Mouse (Mus musculus): Measurements from ENCODE around the gene Trim43a. TPM values are rescaled to one million over a fixed set of nuclear protein-coding genes. Genes with fewer than 3 reads are reported as not detected.
"Not testable (repeated sequence)": the region's sequence is repeated elsewhere in the genome, so short reads cannot be mapped to it uniquely, and the experiment has no call there.

Trim43a gene
- polyA plus RNA-seq, 1 experiment from 2014 or later, result 0.22 TPM

DNA sequence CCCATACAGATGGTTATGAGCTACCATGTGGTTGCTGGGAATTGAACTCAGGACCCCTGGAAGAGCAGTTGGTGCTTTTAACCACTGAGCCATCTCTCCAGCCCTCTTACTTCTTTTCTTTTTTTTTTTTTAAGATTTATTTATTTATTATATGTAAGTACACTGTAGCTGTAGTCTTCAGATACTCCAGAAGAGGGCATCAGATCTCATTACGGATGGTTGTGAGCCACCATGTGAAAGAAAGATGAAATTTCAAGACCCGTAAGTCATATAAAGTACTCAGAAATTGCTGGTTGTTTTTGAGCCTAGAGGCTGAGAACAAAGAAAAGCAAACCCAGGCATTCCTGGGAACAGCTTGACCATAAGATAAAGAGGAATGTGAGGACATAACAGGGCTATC is 19.2 kb upstream of the Trim43a start:
- ATAC-seq, result not testable (repeated sequence)

DNA sequence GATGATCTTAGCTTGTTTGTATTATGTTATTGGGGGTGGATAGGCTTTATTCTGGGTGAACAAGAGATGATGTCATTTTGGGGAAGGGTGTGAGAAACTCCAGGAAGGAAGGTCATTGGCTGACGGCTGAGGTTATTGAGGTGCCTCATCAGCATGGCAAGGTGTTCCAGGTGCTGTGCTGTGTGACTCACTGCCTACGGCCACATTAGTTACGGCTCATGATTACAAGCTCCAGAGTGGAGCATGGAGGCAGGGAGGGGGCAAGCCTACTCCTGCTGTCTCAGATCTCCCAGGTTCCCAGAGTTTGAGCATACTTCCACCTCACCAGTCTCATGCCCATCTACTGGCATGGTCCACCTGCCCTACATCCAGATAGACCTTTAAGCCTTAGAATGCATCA is 10.2 kb upstream of the Trim43a start:
- Histone ChIP-seq H3K9me3 (replicated peaks) (peaks cover 21% of the 10 kb centered on the region), H3K36me3 (ENCODE audit: poor library complexity, severe bottlenecking) (peaks cover 48% of the 10 kb centered on the region)
- H3K4me3 ChIP-seq, H3K4me1 ChIP-seq, H3K4me2 ChIP-seq, H3K27ac ChIP-seq, H3K9ac ChIP-seq, H3K27me3 ChIP-seq: not testable (repeated sequence)
- WGBS, result 100% methylated on average over 3 of the region's 3 CpGs
- peak; percentile 33; the same call in 1 of the 2 replicates for ATAC-seq

More for the DNA sequence above, 19.2 kb upstream of the Trim43a start:
- H3K9me3 ChIP-seq (replicated peaks); H3K4me2 ChIP-seq; H3K27me3 ChIP-seq; H3K9ac ChIP-seq; H3K4me3 ChIP-seq; H3K4me1 ChIP-seq; H3K27ac ChIP-seq: not testable (repeated sequence)
- H3K36me3 ChIP-seq (ENCODE audit: poor library complexity, severe bottlenecking), result peaks cover 66% of the 10 kb centered on the region
- 94% methylated on average over 2 of the region's 2 CpGs for WGBS

DNA sequence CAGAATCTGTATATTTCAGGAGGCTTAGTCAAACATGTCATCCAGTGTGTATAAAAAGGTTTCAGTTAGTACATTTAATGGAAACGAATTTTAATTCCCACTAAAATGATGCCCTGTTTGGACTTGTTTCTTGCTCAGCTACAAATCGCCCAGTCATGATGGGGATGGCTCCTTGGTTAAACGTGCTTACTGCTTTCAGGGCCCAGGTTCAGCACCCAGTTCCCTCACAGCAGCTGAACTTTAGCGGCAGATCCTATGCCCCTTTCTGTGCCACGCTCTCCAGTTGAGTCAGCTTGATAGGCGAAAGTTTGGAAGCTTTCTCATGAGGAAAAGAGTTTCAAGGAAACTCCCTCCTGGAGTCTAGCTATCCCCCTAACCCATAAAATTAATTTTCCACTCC is 13.0 kb downstream of the Trim43a start:
- H3K9ac ChIP-seq; H3K36me3 ChIP-seq (ENCODE audit: poor library complexity, severe bottlenecking): not testable (repeated sequence)

DNA sequence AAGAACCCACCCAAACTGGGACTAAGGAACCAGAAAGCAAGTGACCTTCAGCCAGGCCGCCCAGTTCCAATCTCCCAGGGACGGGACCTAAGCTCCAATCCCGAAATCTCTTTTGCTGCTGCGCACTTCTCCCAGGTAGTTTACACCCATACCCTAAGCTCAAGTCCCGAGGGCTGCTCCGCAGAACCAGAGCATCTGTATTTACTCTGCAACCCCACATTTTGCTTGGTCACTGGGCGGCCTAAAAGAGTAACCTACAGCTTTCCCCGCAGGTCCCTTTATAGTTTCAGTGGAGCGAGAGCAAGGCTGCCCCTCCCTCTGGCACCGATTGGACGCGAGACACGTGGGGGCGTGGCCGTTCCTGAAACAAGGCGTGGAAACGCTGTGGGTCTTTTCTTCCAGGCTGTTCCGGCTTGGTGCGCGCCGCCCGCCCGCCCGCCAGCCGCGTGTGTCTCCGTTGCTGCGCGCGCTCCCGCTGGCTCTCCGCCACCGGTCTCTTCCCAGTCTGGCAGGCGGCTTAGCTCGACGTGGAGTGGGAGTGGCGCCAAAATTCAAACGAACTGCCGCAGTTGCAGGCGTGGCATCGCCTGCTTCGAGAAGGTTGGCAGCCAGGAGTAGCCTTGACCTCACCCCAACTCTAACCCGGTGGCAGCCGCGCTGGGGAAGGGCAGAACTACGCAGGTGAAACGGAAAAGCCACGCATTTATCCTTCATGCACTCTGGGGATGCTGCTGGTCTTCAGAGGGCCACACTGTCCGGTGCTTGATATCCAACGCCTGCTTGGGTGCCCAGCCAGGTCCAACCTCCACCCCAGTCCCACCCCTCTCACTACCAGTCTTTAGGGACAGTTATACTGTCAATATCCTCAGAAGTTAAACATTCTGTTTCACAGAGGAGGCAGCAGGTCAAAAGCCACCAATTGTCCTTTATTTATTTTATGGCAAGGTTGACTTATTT is 18.8 kb downstream of the Trim43a start:
- 1% methylated on average over 48 of the region's 50 CpGs for WGBS
- H3K9me3 ChIP-seq (replicated peaks); H3K4me1 ChIP-seq; H3K27ac ChIP-seq; H3K9ac ChIP-seq; H3K27me3 ChIP-seq; H3K36me3 ChIP-seq (ENCODE audit: poor library complexity, severe bottlenecking): not testable (repeated sequence)
- Histone ChIP-seq H3K4me2 (peak overlapping the region; percentile 57), H3K4me3 (peak overlapping the region; percentile 34)
- ATAC-seq, result peak; percentile 99

More for the DNA sequence above, 13.0 kb downstream of the Trim43a start:
- H3K4me2 ChIP-seq; H3K27ac ChIP-seq; ATAC-seq; H3K4me3 ChIP-seq; H3K9me3 ChIP-seq (replicated peaks); H3K27me3 ChIP-seq; H3K4me1 ChIP-seq: not testable (repeated sequence)
- WGBS, result 84% methylated on average over 6 of the region's 6 CpGs

DNA sequence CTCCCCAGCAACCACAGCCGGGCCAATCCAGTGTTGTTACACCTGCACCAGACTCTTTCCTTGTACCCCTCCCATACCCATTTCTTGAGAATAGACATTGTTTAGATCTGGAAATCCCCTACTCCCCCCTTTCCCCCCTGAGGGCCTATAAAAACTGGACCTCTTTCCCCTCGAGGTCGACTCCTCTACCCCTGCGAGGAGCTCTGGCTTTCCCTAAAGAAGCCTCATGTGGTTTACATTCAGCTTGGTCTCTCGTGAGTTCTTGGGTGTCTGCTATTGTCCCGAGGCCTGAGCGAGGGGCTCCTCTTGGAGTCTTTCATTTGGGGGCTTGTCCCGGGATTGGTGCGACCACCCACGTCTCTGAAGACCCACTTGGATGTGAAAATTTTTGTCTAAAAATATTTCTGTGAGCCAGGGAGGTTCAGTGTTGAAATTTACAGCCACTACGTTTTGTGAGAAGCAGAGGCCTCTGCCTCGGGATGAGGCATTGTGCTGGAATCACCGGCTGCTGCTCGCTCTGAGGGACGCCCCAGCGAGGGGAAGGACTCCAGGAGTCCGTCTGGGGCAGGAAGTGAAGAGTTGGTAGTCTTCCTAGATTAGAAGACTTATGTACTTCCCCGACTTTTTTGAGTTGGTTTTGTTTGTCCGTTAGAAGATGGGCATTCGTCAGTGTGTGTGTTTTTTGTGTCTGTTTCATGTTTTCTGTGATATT is 45.3 kb downstream of the Trim43a start:
- WGBS, result 63% methylated on average over 17 of the region's 20 CpGs
- not testable (repeated sequence) for H3K4me3 ChIP-seq

DNA sequence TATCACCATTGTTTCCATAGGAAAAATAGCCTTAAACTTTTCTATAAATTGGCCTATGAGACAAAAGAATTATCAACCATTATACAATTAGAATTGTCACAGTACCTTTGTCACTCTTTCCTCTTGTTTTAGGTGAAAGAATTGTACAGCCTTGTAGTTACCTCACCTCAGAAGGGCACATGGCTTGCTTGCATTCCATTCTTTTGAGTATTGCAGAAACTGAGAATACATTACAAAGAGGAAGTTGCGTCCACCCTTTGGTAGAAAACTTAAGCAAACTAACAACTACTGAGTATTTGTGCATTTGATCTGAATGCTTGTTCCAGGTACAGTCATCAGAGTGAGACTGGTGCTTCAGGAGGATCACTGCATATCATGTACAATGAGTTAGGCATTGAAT is 57.4 kb downstream of the Trim43a start:
- H3K36me3 ChIP-seq (ENCODE audit: poor library complexity, severe bottlenecking); H3K27me3 ChIP-seq; H3K27ac ChIP-seq; H3K9ac ChIP-seq; H3K4me1 ChIP-seq; H3K9me3 ChIP-seq (replicated peaks); H3K4me3 ChIP-seq; ATAC-seq; H3K4me2 ChIP-seq: not testable (repeated sequence)
- 95% methylated on average over 1 of the region's 1 CpGs for WGBS

More for the DNA sequence above, 45.3 kb downstream of the Trim43a start:
- not testable (repeated sequence) for H3K36me3 ChIP-seq (ENCODE audit: poor library complexity, severe bottlenecking); H3K9me3 ChIP-seq (replicated peaks); H3K4me1 ChIP-seq; H3K27ac ChIP-seq; H3K27me3 ChIP-seq; ATAC-seq; H3K9ac ChIP-seq; H3K4me2 ChIP-seq

Other genes with a start within 250 kb of the Trim43a start
- gene Snx14, start 141.9 kb upstream of the Trim43a start, polyA plus RNA-seq (2015; fragmentation: Nextera tagmentation; extraction: Ambion mirVana), result 21.6 and 23.4 TPM in 2 replicates
- gene Gm20537, start 124.3 kb upstream of the Trim43a start, polyA plus RNA-seq (2015; fragmentation: Nextera tagmentation; extraction: Ambion mirVana), result 0.67 and 0.88 TPM in 2 replicates
- gene Syncrip, start 98.3 kb upstream of the Trim43a start, polyA plus RNA-seq (2015; fragmentation: Nextera tagmentation; extraction: Ambion mirVana), result 128 and 131 TPM in 2 replicates
- gene Zfp949, start 32.9 kb upstream of the Trim43a start, polyA plus RNA-seq (2015; fragmentation: Nextera tagmentation; extraction: Ambion mirVana), result 12.4 and 13.6 TPM in 2 replicates
- gene Mthfsl, start 139.4 kb downstream of the Trim43a start, polyA plus RNA-seq (2015; fragmentation: Nextera tagmentation; extraction: Ambion mirVana), result 32.8 and 35.3 TPM in 2 replicates
- gene Bcl2a1d, start 151.0 kb downstream of the Trim43a start, polyA plus RNA-seq (2015; fragmentation: Nextera tagmentation; extraction: Ambion mirVana), result not detected in 2 replicates